Mouse (Mus musculus) CH12.LX (cell line): ENCODE measurements around the gene Idh3a. TPM values are rescaled to one million over a fixed set of nuclear protein-coding genes. Genes with fewer than 3 reads are reported as not detected.

Source experiments
- DNase-seq: peaks from one replicate; pipeline ENCODE4 v3.0.0-alpha.2; 2013; ENCODE audit errors: extremely low read depth
- H3K27ac ChIP-seq: 2 replicates; pipeline ENCODE4 v1.5.1; 2012; ENCODE audit warnings: low read depth, mild to moderate bottlenecking, control low read depth, moderate library complexity; ENCODE audit not compliant: insufficient read depth
- H3K27me3 ChIP-seq: replicated peaks from 2 replicates; pipeline ENCODE3; 2012; ENCODE audit warnings: inconsistent platforms
- H3K36me3 ChIP-seq, 2 experiments: replicated peaks in 1 of 2; 2 replicates each; pipeline versions ENCODE3 to v1.6.1; 2012; ENCODE audit warnings: inconsistent platforms in 1 of 2, low read length in 1 of 2, mild to moderate bottlenecking in 1 of 2, mixed read lengths in 1 of 2, moderate library complexity in 1 of 2; ENCODE audit not compliant: control insufficient read depth in 1 of 2, insufficient read depth in 1 of 2
- H3K4me1 ChIP-seq, 2 experiments: 2 replicates each; pipeline ENCODE4 v1.6.1; 2012; ENCODE audit warnings: inconsistent platforms in 1 of 2, moderate library complexity in 1 of 2; ENCODE audit not compliant: insufficient read depth in 2 of 2, control insufficient read depth in 1 of 2
- H3K4me2 ChIP-seq: 2 replicates; pipeline ENCODE4 v1.6.1; 2012; ENCODE audit warnings: low read depth, mild to moderate bottlenecking, control low read depth; ENCODE audit not compliant: poor library complexity, insufficient read depth, severe bottlenecking
- H3K4me3 ChIP-seq, 3 experiments: fragments of 150-350 bp in 1 of 3; sonication (generic) in 1 of 3; replicated peaks in 1 of 3; 2 replicates each; pipeline versions ENCODE3 to v1.5.1; 2011 to 2012; ENCODE audit warnings: low read depth in 2 of 3, low read length in 2 of 3, mild to moderate bottlenecking in 2 of 3, moderate library complexity in 2 of 3, control low read depth in 1 of 3, improper control_type of control experiment in 1 of 3, inconsistent platforms in 1 of 3, mixed read lengths in 1 of 3; ENCODE audit not compliant: poor library complexity in 1 of 3
- H3K79me2 ChIP-seq: replicated peaks from 2 replicates; pipeline ENCODE4 v1.6.1; 2012; ENCODE audit warnings: mild to moderate bottlenecking, moderate library complexity; ENCODE audit not compliant: control insufficient read depth, poor library complexity, insufficient read depth, severe bottlenecking; ENCODE audit errors: extremely low read depth
- H3K9ac ChIP-seq: 2 replicates; pipeline ENCODE4 v1.6.1; 2012; ENCODE audit warnings: low read depth, mild to moderate bottlenecking, control low read depth, moderate library complexity; ENCODE audit not compliant: insufficient read depth
- H3K9me3 ChIP-seq: replicated peaks from 2 replicates; pipeline ENCODE3; 2012; ENCODE audit warnings: low read length, inconsistent platforms, mixed read lengths
- CHD1 ChIP-seq: IDR thresholded peaks from 2 replicates; pipeline ENCODE4 v1.6.1; 2012; ENCODE audit warnings: low read depth, low read length, improper control_type of control experiment, inconsistent platforms
- CHD2 ChIP-seq: IDR thresholded peaks from 2 replicates; pipeline ENCODE4 v1.6.1; 2011; ENCODE audit warnings: low read length, improper control_type of control experiment
- CTCF ChIP-seq, 2 experiments: IDR thresholded peaks in 1 of 2; conservative IDR thresholded peaks in 1 of 2; 2 replicates each; pipeline ENCODE4 v1.5.1; 2011 to 2012; ENCODE audit warnings: low read depth in 2 of 2, low read length in 2 of 2, improper control_type of control experiment in 1 of 2, inconsistent platforms in 1 of 2, mild to moderate bottlenecking in 1 of 2, moderate library complexity in 1 of 2
- ELF1 ChIP-seq: IDR thresholded peaks from 2 replicates; pipeline ENCODE4 v1.6.1; 2014; ENCODE audit warnings: low read depth, mild to moderate bottlenecking, inconsistent platforms, low read length, improper control_type of control experiment
- ETS1 ChIP-seq: conservative IDR thresholded peaks from 2 replicates; pipeline ENCODE4 v1.6.1; 2012; ENCODE audit warnings: low read depth, mild to moderate bottlenecking, inconsistent platforms, low read length, improper control_type of control experiment, moderate library complexity
- KAT2A ChIP-seq: IDR thresholded peaks from 2 replicates; pipeline ENCODE4 v1.6.1; 2012; ENCODE audit warnings: low read length, improper control_type of control experiment, inconsistent platforms; ENCODE audit not compliant: insufficient replicate concordance
- MAFK ChIP-seq: IDR thresholded peaks from 2 replicates; pipeline ENCODE4 v1.6.1; 2011; ENCODE audit warnings: low read length, improper control_type of control experiment; ENCODE audit not compliant: insufficient replicate concordance
- MAX ChIP-seq: IDR thresholded peaks from 2 replicates; pipeline ENCODE4 v1.6.1; 2011; ENCODE audit warnings: low read length, improper control_type of control experiment
- MEF2A ChIP-seq: IDR thresholded peaks from 2 replicates; pipeline ENCODE4 v1.6.1; 2014; ENCODE audit warnings: low read depth, mild to moderate bottlenecking, inconsistent platforms, low read length, improper control_type of control experiment, borderline replicate concordance
- MYC ChIP-seq: IDR thresholded peaks from 2 replicates; pipeline ENCODE4 v1.6.1; 2011; ENCODE audit warnings: low read depth, mild to moderate bottlenecking, improper control_type of control experiment, low read length
- NRF1 ChIP-seq: IDR thresholded peaks from 2 replicates; pipeline ENCODE4 v1.6.1; 2014; ENCODE audit warnings: low read depth, mild to moderate bottlenecking, inconsistent platforms, low read length, improper control_type of control experiment, moderate library complexity
- PAX5 ChIP-seq: IDR thresholded peaks from 2 replicates; pipeline ENCODE4 v1.6.1; 2012; ENCODE audit warnings: low read length, inconsistent platforms, mixed read lengths
- POLR2A ChIP-seq: IDR thresholded peaks from 2 replicates; pipeline ENCODE4 v1.6.1; 2011; ENCODE audit warnings: low read depth, mild to moderate bottlenecking, improper control_type of control experiment, low read length
- POLR2AphosphoS2 ChIP-seq: IDR thresholded peaks from 2 replicates; pipeline ENCODE4 v1.6.1; 2011; ENCODE audit warnings: low read depth, low read length, improper control_type of control experiment
- RAD21 ChIP-seq: IDR thresholded peaks from 2 replicates; pipeline ENCODE4 v1.6.1; 2011; ENCODE audit warnings: low read depth, mild to moderate bottlenecking, low read length, improper control_type of control experiment, moderate library complexity
- RCOR1 ChIP-seq: conservative IDR thresholded peaks from 2 replicates; pipeline ENCODE4 v1.6.1; 2012; ENCODE audit warnings: low read depth, mild to moderate bottlenecking, inconsistent platforms, low read length, improper control_type of control experiment
- SIN3A ChIP-seq: IDR thresholded peaks from 2 replicates; pipeline ENCODE4 v1.6.1; 2012; ENCODE audit warnings: low read length, improper control_type of control experiment, inconsistent platforms
- SMC3 ChIP-seq: IDR thresholded peaks from 2 replicates; pipeline ENCODE4 v1.6.1; 2011; ENCODE audit warnings: low read depth, low read length, improper control_type of control experiment
- TBP ChIP-seq: conservative IDR thresholded peaks from 2 replicates; pipeline ENCODE4 v1.6.1; 2011; ENCODE audit warnings: low read depth, low read length, improper control_type of control experiment
- ZKSCAN1 ChIP-seq: IDR thresholded peaks from 2 replicates; pipeline ENCODE4 v1.6.1; 2012; ENCODE audit warnings: low read depth, inconsistent platforms, low read length, improper control_type of control experiment, borderline replicate concordance
- ZMIZ1 ChIP-seq: IDR thresholded peaks from 2 replicates; pipeline ENCODE4 v1.6.1; 2012; ENCODE audit warnings: low read depth, mild to moderate bottlenecking, inconsistent platforms, low read length, improper control_type of control experiment
- dilution Hi-C: fragments of 300-500 bp; cut with MboI; formaldehyde crosslinking; loops from 2 replicates; pipeline ENCODE4 v1.14.3; 2020; ENCODE audit warnings: low sequenced_read_pairs; ENCODE audit not compliant: extremely low pct_unique_long_range_greater_than_20kb, extremely low pct_ligation_motif_present
- in situ Hi-C: fragments of 300-500 bp; cut with MboI; formaldehyde crosslinking; loops from 3 replicates; pipeline ENCODE4 v1.14.3; 2019; ENCODE audit warnings: low sequenced_read_pairs, low pct_ligation_motif_present, low pct_unique_long_range_greater_than_20kb, mixed read lengths
- polyA plus RNA-seq: library from polyadenylated mRNA; unstranded; fragments of >175 nt; gene quantifications from 2 replicates; pipeline ENCODE4 v1.2.1, GENCODE M21; 2012; ENCODE audit warnings: low read depth; ENCODE audit not compliant: insufficient read length
- total RNA-seq, 2 experiments: library from RNA; depleted of rRNA; stranded (reverse); fragments of 300-350 nt in 1 of 2; fragments of >200 nt in 1 of 2; gene quantifications; 2 replicates each; pipeline ENCODE4 v1.2.3; 2012 to 2014

Gene Idh3a
- total and polyA plus RNA-seq, 3 experiments: 102 to 198 (median 178) TPM

DNA sequence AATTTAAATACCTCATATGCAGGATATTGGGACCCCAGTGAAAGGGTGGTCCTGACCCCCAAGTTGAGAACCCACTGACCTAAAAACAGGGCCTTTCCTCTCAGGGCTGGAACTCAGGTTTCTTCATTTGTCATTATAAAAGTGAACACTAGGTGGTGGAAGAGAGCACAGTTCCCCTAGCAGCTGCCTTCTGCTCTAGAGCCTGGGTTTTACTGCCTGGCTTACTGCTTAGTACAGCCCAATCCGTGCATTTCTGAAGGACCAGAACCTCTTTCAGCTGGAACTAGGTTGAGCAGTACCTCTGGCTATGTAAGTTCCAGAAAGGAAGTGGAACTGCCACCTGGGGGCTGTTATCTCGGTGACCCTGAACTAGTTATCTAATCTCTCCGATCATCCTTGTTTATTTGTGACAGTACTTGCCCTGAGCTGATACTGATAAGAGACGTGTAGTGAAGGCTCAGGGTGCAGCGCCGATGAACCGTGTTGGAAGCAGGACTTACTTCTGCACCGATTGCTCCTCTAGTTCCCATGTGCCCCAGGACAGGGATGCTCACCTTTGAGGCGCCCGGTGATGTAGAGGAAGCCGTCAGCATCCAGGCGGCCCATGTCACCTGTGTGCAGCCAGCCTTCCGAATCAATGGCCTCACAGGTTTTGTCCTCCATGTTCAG, 28.2 kb downstream of the Idh3a start (continued):
- TF ChIP-seq KAT2A (no peak), MYC (no peak), SMC3 (peak; percentile 94), MAFK (no peak), ZMIZ1 (no peak)
- TF ChIP-seq, all 38 proteins: peak for 6

DNA sequence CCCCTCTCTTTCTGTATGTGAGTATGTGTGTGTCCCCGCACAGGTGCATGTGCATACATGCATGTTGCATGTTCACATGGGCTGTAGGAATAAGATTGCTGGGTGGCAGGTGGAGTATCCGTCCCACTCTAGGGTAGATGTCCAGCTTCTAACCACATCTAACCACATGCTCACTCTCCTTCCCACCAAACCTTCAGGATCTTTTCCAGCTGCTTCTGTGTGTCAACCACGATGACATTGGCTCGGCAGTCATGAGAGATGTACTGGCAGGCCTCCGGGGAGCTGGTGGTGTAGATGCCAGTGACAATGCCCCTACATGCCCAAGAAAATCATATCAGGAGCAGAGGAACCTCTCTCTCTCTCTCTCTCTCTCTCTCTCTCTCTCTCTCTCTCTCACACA, 41.1 kb downstream of the Idh3a start:
- TF ChIP-seq ZMIZ1 (no peak), RCOR1 (no peak), ELF1 (no peak), POLR2A (no peak), MYC (no peak), TBP (no peak), CHD1 (no peak), RAD21 (no peak), MEF2A (no peak), SMC3 (no peak), NRF1 (no peak), ZKSCAN1 (no peak), POLR2AphosphoS2 (no peak), CHD2 (no peak), SIN3A (no peak), MAX (no peak), ETS1 (no peak), MAFK (no peak)
- no peak overlapping the region for H3K4me3 ChIP-seq
- no peaks in the 10 kb centered on the region for H3K9me3 ChIP-seq
- DNase-seq: no peak
- no peaks in the 10 kb centered on the region for H3K79me2 ChIP-seq
- no peak overlapping the region for H3K27ac ChIP-seq
- H3K4me2 ChIP-seq: no peak overlapping the region
- dilution Hi-C loops (no loop called here), in situ Hi-C loops (no loop called here)
- no peaks in the 10 kb centered on the region for H3K27me3 ChIP-seq
- H3K9ac ChIP-seq: no peak overlapping the region
- no peaks in the 10 kb centered on the region for H3K4me1 ChIP-seq
- H3K36me3 ChIP-seq: peaks cover 56 to 95% of the 10 kb centered on the region in 2 experiments

DNA sequence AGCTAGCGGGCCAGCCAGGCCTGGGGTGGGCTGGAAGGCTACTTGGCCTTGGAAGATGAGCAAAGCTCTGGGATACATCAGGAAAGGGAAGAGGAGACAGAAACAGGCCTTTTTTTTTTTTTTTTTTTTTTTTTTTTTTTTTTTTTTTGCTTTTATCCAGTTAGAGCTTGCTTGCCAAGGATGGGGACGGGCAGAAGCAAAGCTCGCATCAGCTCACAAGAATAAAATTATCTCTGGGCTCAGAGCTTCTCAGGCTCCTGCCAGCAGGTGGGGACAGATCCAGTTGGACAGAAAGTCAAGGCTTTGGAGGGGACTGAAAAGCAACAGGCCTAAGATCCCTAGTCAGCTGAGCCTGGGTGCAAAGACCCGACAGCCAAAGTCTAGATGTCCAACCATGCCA, 42.6 kb downstream of the Idh3a start:
- peak in 1 of 2 experiments; percentile 19; a peak in 2 of 4 replicates for TF ChIP-seq CTCF (conservative IDR thresholded peaks at IDR 0.05 in 1 of 2, IDR thresholded peaks at IDR 0.05 in 1 of 2; ENCODE audit: low read depth in 2 of 2, low read length in 2 of 2)
- peak; percentile 35; the same call in 1 of the 2 replicates for TF ChIP-seq SMC3
- no peak for TF ChIP-seq MAFK
- TF ChIP-seq RAD21: no peak; the same call in 1 of the 2 replicates
- no peak for TF ChIP-seq CHD1
- TF ChIP-seq PAX5: no peak
- dilution Hi-C loops: no loop called here
- H3K79me2 ChIP-seq: no peaks in the 10 kb centered on the region

More for the DNA sequence above, 42.6 kb downstream of the Idh3a start:
- in situ Hi-C loops: no loop called here
- H3K4me1 ChIP-seq: no peaks in the 10 kb centered on the region
- H3K9ac ChIP-seq: no peak overlapping the region
- peaks cover 6% of the 10 kb centered on the region for H3K9me3 ChIP-seq
- no peak overlapping the region for H3K27ac ChIP-seq
- peaks cover 51 to 93% of the 10 kb centered on the region in 2 experiments for H3K36me3 ChIP-seq
- DNase-seq: no peak
- H3K4me3 ChIP-seq: no peak overlapping the region
- no peak overlapping the region for H3K4me2 ChIP-seq
- H3K27me3 ChIP-seq: no peaks in the 10 kb centered on the region
